Mouse (Mus musculus): ENCODE measurements at regions not wholly inside any gene's neighbourhood (a gene's known extent, or its start where the extent isn't known, plus 50 kb on each side); places are given as distances from the start of the nearest gene placed in this dataset.
A peak's percentile ranks its signal among the peaks of the same experiment; 100 is the strongest.

DNA sequence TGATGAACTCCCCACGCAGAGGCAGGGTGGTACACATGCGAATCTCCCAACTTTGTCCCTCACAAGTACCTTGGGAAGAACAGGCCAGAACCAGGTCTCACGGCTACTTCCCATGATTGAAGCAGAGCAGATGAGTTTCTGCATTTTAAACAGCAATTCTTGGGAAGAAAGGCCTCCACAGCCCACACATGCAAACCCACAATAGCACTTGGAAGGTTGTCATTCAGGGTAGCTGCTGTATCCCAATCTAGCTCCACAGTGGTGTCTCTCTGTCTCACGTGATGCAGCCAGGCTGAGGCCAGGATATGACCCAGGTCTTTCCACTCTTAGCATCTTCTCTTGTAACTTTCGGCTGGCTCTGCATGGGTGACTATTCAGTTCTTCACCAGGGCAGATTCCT is 78.8 kb upstream of the Ccn6 start:
- peaks cover 12% of the 10 kb centered on the region for H3K4me1 ChIP-seq (ENCODE audit: control insufficient read depth, insufficient read depth, low read length)
- WGBS, result 90% methylated on average over 5 of the region's 5 CpGs
- H3K27ac ChIP-seq (ENCODE audit: low read length), result no peak overlapping the region
- H3K4me2 ChIP-seq (ENCODE audit: low read length), result no peak overlapping the region
- no peaks in the 10 kb centered on the region for H3K9me3 ChIP-seq (replicated peaks; ENCODE audit: control insufficient read depth, low read length, poor library complexity, severe bottlenecking)
- no peak for ATAC-seq
- H3K4me3 ChIP-seq (ENCODE audit: low read depth, low read length), result no peak overlapping the region
- H3K9ac ChIP-seq (ENCODE audit: low read depth, low read length), result no peak overlapping the region
- no peaks in the 10 kb centered on the region for H3K27me3 ChIP-seq (ENCODE audit: control insufficient read depth, insufficient read depth, low read depth, low read length)
- no peaks in the 10 kb centered on the region for H3K36me3 ChIP-seq (ENCODE audit: control insufficient read depth, insufficient read depth, low read length)

DNA sequence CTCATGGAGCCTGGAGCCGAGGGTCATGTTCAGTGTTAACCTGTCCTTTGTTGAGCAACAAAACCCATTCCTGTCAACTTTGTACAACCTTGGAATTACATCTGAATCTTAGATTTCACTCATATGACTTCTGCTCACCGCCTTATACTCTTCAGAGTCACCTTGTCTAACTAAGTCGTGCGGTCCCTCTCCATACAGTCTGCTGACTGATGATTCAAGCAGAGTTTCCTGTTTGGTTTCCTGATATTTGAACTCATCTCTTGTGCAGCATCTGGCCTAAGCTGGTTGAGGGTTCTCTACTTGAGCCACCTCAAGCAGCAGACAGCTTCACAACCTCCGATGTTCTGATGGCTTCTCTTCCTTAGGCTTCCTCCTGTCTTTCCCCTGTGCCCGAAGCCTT is 78.3 kb upstream of the Ccn6 start:
- WGBS, result 90% methylated on average over 6 of the region's 6 CpGs
- no peak for ATAC-seq

DNA sequence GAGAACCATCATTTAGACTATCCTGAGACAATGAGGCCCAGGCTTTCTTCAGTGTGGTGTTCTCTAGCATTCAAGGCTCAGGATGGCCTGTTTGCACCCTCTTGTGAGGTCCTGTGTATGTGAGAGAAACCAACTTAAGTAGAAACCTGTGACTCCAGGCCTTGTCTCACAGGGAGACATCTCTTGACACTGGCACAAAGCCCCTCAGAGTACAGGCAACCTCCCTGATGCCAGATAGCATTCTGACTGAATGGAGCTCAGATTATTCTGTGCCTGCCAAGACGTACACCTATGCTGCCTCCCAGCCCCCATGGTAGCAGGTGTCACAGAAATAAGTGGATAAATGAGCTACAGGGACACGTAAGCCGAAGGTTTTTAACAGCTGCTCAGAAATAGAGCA is 77.9 kb upstream of the Ccn6 start:
- H3K9me3 ChIP-seq (replicated peaks; ENCODE audit: control insufficient read depth, low read length, poor library complexity, severe bottlenecking), result no peaks in the 10 kb centered on the region
- no peaks in the 10 kb centered on the region for H3K27me3 ChIP-seq (ENCODE audit: control insufficient read depth, insufficient read depth, low read depth, low read length)
- H3K4me1 ChIP-seq (ENCODE audit: control insufficient read depth, insufficient read depth, low read length), result peaks cover 12% of the 10 kb centered on the region
- no peak overlapping the region for H3K4me3 ChIP-seq (ENCODE audit: low read depth, low read length)
- H3K36me3 ChIP-seq (ENCODE audit: control insufficient read depth, insufficient read depth, low read length), result no peaks in the 10 kb centered on the region
- WGBS, result 62% methylated on average over 3 of the region's 3 CpGs
- H3K27ac ChIP-seq (ENCODE audit: low read length), result no peak overlapping the region
- no peak overlapping the region for H3K4me2 ChIP-seq (ENCODE audit: low read length)
- no peak for ATAC-seq
- no peak overlapping the region for H3K9ac ChIP-seq (ENCODE audit: low read depth, low read length)

More for the DNA sequence above, 78.3 kb upstream of the Ccn6 start:
- Histone ChIP-seq H3K4me3 (ENCODE audit: low read depth, low read length) (no peak overlapping the region), H3K27me3 (ENCODE audit: control insufficient read depth, insufficient read depth, low read depth, low read length) (no peaks in the 10 kb centered on the region), H3K9ac (ENCODE audit: low read depth, low read length) (no peak overlapping the region), H3K4me2 (ENCODE audit: low read length) (no peak overlapping the region), H3K4me1 (ENCODE audit: control insufficient read depth, insufficient read depth, low read length) (peaks cover 12% of the 10 kb centered on the region), H3K27ac (ENCODE audit: low read length) (no peak overlapping the region), H3K36me3 (ENCODE audit: control insufficient read depth, insufficient read depth, low read length) (no peaks in the 10 kb centered on the region), H3K9me3 (replicated peaks; ENCODE audit: control insufficient read depth, low read length, poor library complexity, severe bottlenecking) (no peaks in the 10 kb centered on the region)

DNA sequence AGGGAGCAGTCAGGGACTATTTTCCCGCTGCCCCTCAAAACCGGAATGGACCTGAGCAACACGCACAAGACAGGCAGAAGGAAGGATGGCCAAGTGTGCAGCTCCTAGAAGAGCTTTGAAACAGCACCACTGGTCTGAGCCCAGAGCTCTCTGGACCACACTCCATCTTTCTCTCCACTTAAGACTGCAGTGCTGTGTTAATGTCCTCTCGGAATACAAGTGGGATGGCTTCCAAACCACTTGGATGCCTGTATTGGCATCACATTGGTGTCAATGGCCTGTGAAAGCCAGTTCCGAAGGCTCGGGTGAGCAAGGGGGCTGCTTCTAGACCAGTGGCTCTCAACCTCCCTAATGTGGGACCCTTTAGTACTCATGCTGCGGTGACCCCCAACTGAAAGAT is 77.4 kb upstream of the Ccn6 start:
- Histone ChIP-seq H3K4me3 (ENCODE audit: low read depth, low read length) (no peak overlapping the region), H3K9me3 (replicated peaks; ENCODE audit: control insufficient read depth, low read length, poor library complexity, severe bottlenecking) (no peaks in the 10 kb centered on the region), H3K4me1 (ENCODE audit: control insufficient read depth, insufficient read depth, low read length) (peaks cover 12% of the 10 kb centered on the region), H3K9ac (ENCODE audit: low read depth, low read length) (no peak overlapping the region), H3K27me3 (ENCODE audit: control insufficient read depth, insufficient read depth, low read depth, low read length) (no peaks in the 10 kb centered on the region), H3K4me2 (ENCODE audit: low read length) (no peak overlapping the region), H3K36me3 (ENCODE audit: control insufficient read depth, insufficient read depth, low read length) (no peaks in the 10 kb centered on the region), H3K27ac (ENCODE audit: low read length) (no peak overlapping the region)
- ATAC-seq, result no peak
- WGBS, result 91% methylated on average over 7 of the region's 7 CpGs

DNA sequence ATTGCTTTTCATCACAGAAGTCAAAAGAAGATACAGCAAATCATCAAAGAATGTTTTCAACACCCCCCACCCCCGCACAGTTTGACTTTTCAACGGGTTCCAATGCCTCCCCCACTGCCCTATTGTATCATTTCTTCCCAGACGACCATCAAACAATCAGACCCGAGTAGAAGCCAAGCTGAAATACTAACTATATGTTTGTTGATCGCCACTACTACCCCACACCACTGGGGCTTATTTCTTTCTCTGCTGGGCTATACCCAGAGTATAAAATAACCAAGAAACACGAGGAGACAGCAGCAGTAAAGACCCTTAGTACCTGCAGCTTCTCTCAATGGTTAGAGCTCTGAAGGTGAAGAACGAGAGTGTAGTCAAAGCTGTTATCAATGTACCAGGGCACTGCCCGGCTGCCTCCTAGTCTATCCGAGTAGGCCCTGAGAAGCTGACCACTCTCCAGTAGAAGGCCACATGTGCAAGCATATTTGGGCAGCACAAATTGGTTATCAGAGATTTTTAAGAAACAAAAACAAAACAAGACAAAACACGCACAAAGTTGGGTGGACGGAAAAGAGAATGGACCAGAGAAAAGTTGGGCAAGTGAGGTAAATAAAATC is 76.7 kb upstream of the Ccn6 start:
- peaks cover 12% of the 10 kb centered on the region for H3K4me1 ChIP-seq (ENCODE audit: control insufficient read depth, insufficient read depth, low read length)
- H3K9me3 ChIP-seq (replicated peaks; ENCODE audit: control insufficient read depth, low read length, poor library complexity, severe bottlenecking), result no peaks in the 10 kb centered on the region
- WGBS, result 42% methylated on average over 11 of the region's 11 CpGs
- H3K4me2 ChIP-seq (ENCODE audit: low read length), result peak overlapping the region; percentile 17
- H3K36me3 ChIP-seq (ENCODE audit: control insufficient read depth, insufficient read depth, low read length), result no peaks in the 10 kb centered on the region
- ATAC-seq, result peak; percentile 74
- peak overlapping the region; percentile 27; the same call in 1 of the 2 replicates for H3K9ac ChIP-seq (ENCODE audit: low read depth, low read length)
- H3K27me3 ChIP-seq (ENCODE audit: control insufficient read depth, insufficient read depth, low read depth, low read length), result no peaks in the 10 kb centered on the region
- peak overlapping the region; percentile 6 for H3K27ac ChIP-seq (ENCODE audit: low read length)
- H3K4me3 ChIP-seq (ENCODE audit: low read depth, low read length), result no peak overlapping the region

DNA sequence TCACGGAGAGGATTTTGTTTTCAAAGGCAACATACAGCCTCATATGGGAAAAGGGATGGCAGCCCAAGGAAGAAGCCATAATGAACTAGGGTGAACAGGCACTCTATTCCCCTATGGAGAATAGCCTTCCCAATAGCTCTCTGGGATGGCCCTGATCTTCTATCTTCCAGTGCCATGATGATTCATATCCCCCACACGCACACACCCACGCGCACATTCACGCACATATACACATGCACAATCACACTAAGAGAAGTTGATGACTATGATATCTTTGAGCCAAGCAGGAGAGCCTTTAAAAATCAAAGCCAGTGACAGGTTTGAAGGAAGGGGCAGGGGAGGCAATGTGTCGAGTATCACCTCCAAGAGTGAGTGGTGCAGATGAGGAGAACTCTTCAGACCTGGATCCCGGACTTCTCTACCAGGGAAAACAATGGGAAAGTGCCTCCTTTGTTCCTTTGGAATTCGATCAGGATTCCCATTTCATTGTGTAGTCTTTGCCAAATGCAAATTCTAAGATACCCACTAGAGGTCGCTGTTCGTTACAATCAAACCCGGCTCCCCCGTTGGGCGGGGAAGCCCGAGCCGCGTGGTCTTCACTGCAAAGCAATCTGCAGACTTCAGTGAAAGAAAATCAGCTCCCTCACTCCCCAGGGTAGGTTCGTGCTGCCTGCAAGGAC is 76.0 kb upstream of the Ccn6 start:
- Histone ChIP-seq H3K27ac (ENCODE audit: low read length) (peak overlapping the region; percentile 12), H3K9ac (ENCODE audit: low read depth, low read length) (peak overlapping the region; percentile 27)

DNA sequence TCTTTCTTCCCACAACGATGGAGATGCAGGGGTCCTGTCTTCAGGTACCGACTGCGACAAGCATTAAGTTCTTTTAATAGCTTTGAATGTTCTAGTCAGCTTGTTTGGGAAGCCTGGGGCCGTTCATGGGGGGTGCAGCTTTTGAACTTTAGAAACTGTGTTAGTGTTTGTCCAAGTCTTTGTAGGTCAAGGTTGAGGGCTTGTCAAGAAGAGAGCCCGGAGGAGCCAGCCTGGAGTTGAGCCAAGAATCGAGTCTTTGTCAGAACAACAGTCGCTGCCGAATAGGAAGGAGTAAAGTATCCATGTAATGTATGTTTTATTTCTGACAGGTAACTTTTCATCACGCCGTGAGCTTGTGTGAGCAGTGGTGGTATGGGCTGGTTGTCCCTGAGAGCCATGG is 75.0 kb upstream of the Ccn6 start:
- no peak overlapping the region for H3K4me3 ChIP-seq (ENCODE audit: low read depth, low read length)
- no peak overlapping the region for H3K4me2 ChIP-seq (ENCODE audit: low read length)
- no peaks in the 10 kb centered on the region; the same call in 1 of the 2 replicates for H3K9me3 ChIP-seq (replicated peaks; ENCODE audit: control insufficient read depth, low read length, poor library complexity, severe bottlenecking)
- no peak overlapping the region for H3K9ac ChIP-seq (ENCODE audit: low read depth, low read length)
- no peaks in the 10 kb centered on the region for H3K36me3 ChIP-seq (ENCODE audit: control insufficient read depth, insufficient read depth, low read length)
- 0 out of 2 replicates have a peak overlapping the region, but pooled peaks have one; percentile 10 for H3K27ac ChIP-seq (ENCODE audit: low read length)
- no peak for ATAC-seq
- H3K27me3 ChIP-seq (ENCODE audit: control insufficient read depth, insufficient read depth, low read depth, low read length), result no peaks in the 10 kb centered on the region
- H3K4me1 ChIP-seq (ENCODE audit: control insufficient read depth, insufficient read depth, low read length), result peaks cover 12% of the 10 kb centered on the region
- WGBS, result 62% methylated on average over 10 of the region's 10 CpGs

More for the DNA sequence above, 76.0 kb upstream of the Ccn6 start:
- Histone ChIP-seq H3K4me3 (ENCODE audit: low read depth, low read length) (no peak overlapping the region), H3K4me1 (ENCODE audit: control insufficient read depth, insufficient read depth, low read length) (peaks cover 12% of the 10 kb centered on the region), H3K4me2 (ENCODE audit: low read length) (peak overlapping the region; percentile 17), H3K36me3 (ENCODE audit: control insufficient read depth, insufficient read depth, low read length) (no peaks in the 10 kb centered on the region), H3K9me3 (replicated peaks; ENCODE audit: control insufficient read depth, low read length, poor library complexity, severe bottlenecking) (no peaks in the 10 kb centered on the region), H3K27me3 (ENCODE audit: control insufficient read depth, insufficient read depth, low read depth, low read length) (no peaks in the 10 kb centered on the region)
- 17% methylated on average over 17 of the region's 17 CpGs for WGBS
- peak; percentile 93 for ATAC-seq

DNA sequence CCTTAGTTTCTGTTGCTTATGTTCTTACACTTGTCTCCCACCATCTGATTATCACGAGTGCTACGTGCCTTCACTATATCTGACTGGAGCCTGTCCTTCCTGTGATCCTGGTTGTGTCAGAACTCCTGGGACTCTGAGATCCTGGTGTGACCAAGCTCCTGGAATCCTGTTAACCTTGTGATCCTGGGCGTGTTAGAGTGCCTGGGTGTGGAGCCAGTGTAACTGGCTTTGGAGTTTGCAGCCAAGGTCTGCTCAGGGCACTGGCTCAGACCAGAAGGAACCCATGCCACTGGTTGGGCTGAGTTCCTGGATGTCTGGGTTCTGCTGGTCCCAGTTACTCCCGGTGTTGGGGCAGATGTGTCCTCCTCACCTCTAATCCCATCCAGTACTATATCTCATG is 74.0 kb upstream of the Ccn6 start:
- ATAC-seq, result no peak
- Histone ChIP-seq H3K4me1 (ENCODE audit: control insufficient read depth, insufficient read depth, low read length) (peaks cover 12% of the 10 kb centered on the region), H3K27me3 (ENCODE audit: control insufficient read depth, insufficient read depth, low read depth, low read length) (no peaks in the 10 kb centered on the region), H3K36me3 (ENCODE audit: control insufficient read depth, insufficient read depth, low read length) (no peaks in the 10 kb centered on the region), H3K27ac (ENCODE audit: low read length) (no peak overlapping the region), H3K4me2 (ENCODE audit: low read length) (no peak overlapping the region), H3K9ac (ENCODE audit: low read depth, low read length) (no peak overlapping the region), H3K9me3 (replicated peaks; ENCODE audit: control insufficient read depth, low read length, poor library complexity, severe bottlenecking) (no peaks in the 10 kb centered on the region; the same call in 1 of the 2 replicates), H3K4me3 (ENCODE audit: low read depth, low read length) (no peak overlapping the region)
- 94% methylated on average over 4 of the region's 4 CpGs for WGBS

DNA sequence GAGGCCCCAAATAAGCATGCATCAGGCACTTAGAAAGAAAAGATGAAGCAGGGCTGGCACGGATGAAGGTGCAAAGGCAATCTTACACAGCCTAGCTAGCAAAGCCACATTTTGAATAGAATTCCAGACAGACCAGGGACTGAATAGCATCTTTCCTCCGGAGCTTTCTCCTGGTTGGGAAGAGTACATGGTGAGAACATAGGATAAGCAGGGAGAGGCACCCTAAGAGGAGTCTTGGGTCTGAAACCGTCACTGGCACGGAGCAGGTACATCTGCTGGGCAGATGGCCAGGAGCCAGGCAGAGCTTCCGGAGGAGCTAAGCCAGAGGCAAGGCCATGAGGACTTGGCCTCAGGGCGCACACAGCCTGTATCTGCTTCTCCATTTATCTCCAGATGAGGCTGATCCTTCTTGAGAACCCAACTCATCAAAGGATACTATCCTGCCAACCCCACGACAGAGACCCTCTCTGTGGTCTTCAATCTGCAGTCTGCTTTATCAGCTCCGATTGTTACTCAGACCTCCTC is 70.4 kb upstream of the Ccn6 start:
- ATAC-seq, result no peak
- no peaks in the 10 kb centered on the region; the same call in 1 of the 2 replicates for H3K9me3 ChIP-seq (replicated peaks; ENCODE audit: control insufficient read depth, low read length, poor library complexity, severe bottlenecking)
- WGBS, result 70% methylated on average over 8 of the region's 8 CpGs
- H3K36me3 ChIP-seq (ENCODE audit: control insufficient read depth, insufficient read depth, low read length), result no peaks in the 10 kb centered on the region
- no peak overlapping the region for H3K9ac ChIP-seq (ENCODE audit: low read depth, low read length)
- no peaks in the 10 kb centered on the region for H3K27me3 ChIP-seq (ENCODE audit: control insufficient read depth, insufficient read depth, low read depth, low read length)
- no peak overlapping the region for H3K4me3 ChIP-seq (ENCODE audit: low read depth, low read length)
- H3K4me1 ChIP-seq (ENCODE audit: control insufficient read depth, insufficient read depth, low read length), result peaks cover 8% of the 10 kb centered on the region
- no peak overlapping the region for H3K27ac ChIP-seq (ENCODE audit: low read length)
- no peak overlapping the region for H3K4me2 ChIP-seq (ENCODE audit: low read length)
